Mouse (Mus musculus): ENCODE measurements around the gene Vwa2. TPM values are rescaled to one million over a fixed set of nuclear protein-coding genes. Genes with fewer than 3 reads are reported as not detected.

Gene Vwa2
- polyA plus RNA-seq, 1 experiment: 0.08 TPM

- no peak overlapping the region for H3ac ChIP-seq (ENCODE audit: control insufficient read depth, insufficient read length)
- H3K4me2 ChIP-seq (ENCODE audit: low read depth): peak overlapping the region; percentile 25
- TF ChIP-seq REST (IDR thresholded peaks at IDR 0.05; ENCODE audit: insufficient read depth, insufficient read length) (no peak), USF1 (IDR thresholded peaks at IDR 0.05; ENCODE audit: low read depth) (no peak), SRF (IDR thresholded peaks at IDR 0.05; ENCODE audit: control insufficient read depth, insufficient read length, low read depth) (no peak), CEBPB (IDR thresholded peaks at IDR 0.05; ENCODE audit: insufficient read depth, poor library complexity, severe bottlenecking) (no peak), POLR2A (IDR thresholded peaks at IDR 0.05; ENCODE audit: insufficient read length, low read depth) (no peak), TCF3 (IDR thresholded peaks at IDR 0.05; ENCODE audit: insufficient read length, low read depth) (no peak), MYOD1 (IDR thresholded peaks at IDR 0.05; ENCODE audit: control insufficient read depth in 1 of 3, insufficient read length in 2 of 3, low read depth in 2 of 3) (no peak), MAX (IDR thresholded peaks at IDR 0.05; ENCODE audit: low read depth) (no peak), TCF12 (IDR thresholded peaks at IDR 0.05; ENCODE audit: insufficient read depth, poor library complexity, severe bottlenecking) (no peak), E2F4 (IDR thresholded peaks at IDR 0.05; ENCODE audit: insufficient read depth) (no peak), MYOG (IDR thresholded peaks at IDR 0.05; ENCODE audit: control insufficient read depth in 1 of 3, insufficient read depth in 1 of 3, insufficient read length in 2 of 3, low read depth in 2 of 3) (no peak), POLR2AphosphoS2 (IDR thresholded peaks at IDR 0.05; ENCODE audit: insufficient read length, low read depth) (no peak)
- no peak overlapping the region for H3K4me3 ChIP-seq
- H3K36me3 ChIP-seq (ENCODE audit: control insufficient read depth, insufficient read depth): no peaks in the 10 kb centered on the region
- no peaks in the 10 kb centered on the region for H3K79me2 ChIP-seq (ENCODE audit: control insufficient read depth, insufficient read depth)
- H3K27me3 ChIP-seq (ENCODE audit: control insufficient read depth, insufficient read depth, insufficient read length): no peaks in the 10 kb centered on the region
Measured at GRCm38 (mm10) chr19:56959601-56960000, 85.6 kb downstream of the Vwa2 start.

Other genes starting within 250 kb of the Vwa2 start
- 0.60 TPM for gene Adrb1, start 152.1 kb upstream of the Vwa2 start, polyA plus RNA-seq (2012; fragmentation: generic; extraction: Trizol)
- 5.5 TPM for gene Ccdc186, start 52.1 kb upstream of the Vwa2 start, polyA plus RNA-seq (2012; fragmentation: generic; extraction: Trizol)
- not detected for gene Tdrd1, start 48.0 kb upstream of the Vwa2 start, polyA plus RNA-seq (2012; fragmentation: generic; extraction: Trizol)
- 15.2 TPM for gene Afap1l2, start 134.0 kb downstream of the Vwa2 start, polyA plus RNA-seq (2012; fragmentation: generic; extraction: Trizol)

Measured in myocyte (in vitro differentiated cells).